Mouse (Mus musculus): ENCODE data around the gene 1110008P14Rik. TPM values are rescaled to one million over a fixed set of nuclear protein-coding genes. Genes with fewer than 3 reads are reported as not detected.

Gene 1110008P14Rik
- total and polyA plus RNA-seq, 3 experiments, result 24.3 to 32.4 (median 27.8) TPM

GRCm38 (mm10) chr2:32416556-32416955 is 34.8 kb upstream of the 1110008P14Rik start:
- dilution Hi-C loops (cut with MboI; ENCODE audit: extremely low pct_ligation_motif_present, extremely low pct_unique_long_range_greater_than_20kb, low sequenced_read_pairs), result no loop called here
- Histone ChIP-seq H3K27ac (ENCODE audit: insufficient read depth, low read depth) (no peak overlapping the region), H3K36me3 (replicated peaks in 1 of 2; ENCODE audit: control insufficient read depth in 1 of 2, insufficient read depth in 1 of 2, low read length in 1 of 2) (peaks cover 59 to 79% of the 10 kb centered on the region in 2 experiments), H3K27me3 (replicated peaks) (no peaks in the 10 kb centered on the region), H3K4me3 (replicated peaks in 1 of 3; ENCODE audit: low read depth in 2 of 3, low read length in 2 of 3, poor library complexity in 1 of 3) (no peak overlapping the region), H3K9ac (ENCODE audit: insufficient read depth, low read depth) (no peak overlapping the region), H3K4me2 (ENCODE audit: insufficient read depth, low read depth, poor library complexity, severe bottlenecking) (no peak overlapping the region), H3K9me3 (replicated peaks; ENCODE audit: low read length) (no peaks in the 10 kb centered on the region), H3K4me1 (ENCODE audit: control insufficient read depth in 1 of 2, insufficient read depth in 2 of 2) (peaks cover 0 to 4% of the 10 kb centered on the region in 2 experiments; a peak in 2 of 4 replicates), H3K79me2 (replicated peaks; ENCODE audit: control insufficient read depth, extremely low read depth, insufficient read depth, poor library complexity, severe bottlenecking) (no peaks in the 10 kb centered on the region)
- DNase-seq (ENCODE audit: extremely low read depth), result no peak
- TF ChIP-seq PAX5 (IDR thresholded peaks at IDR 0.05; ENCODE audit: low read length) (no peak), UBTF (IDR thresholded peaks at IDR 0.05; ENCODE audit: low read depth, low read length) (no peak), POLR2AphosphoS2 (IDR thresholded peaks at IDR 0.05; ENCODE audit: low read depth, low read length) (no peak), ZNF384 (IDR thresholded peaks at IDR 0.05; ENCODE audit: low read depth, low read length) (no peak), EP300 (IDR thresholded peaks at IDR 0.05; ENCODE audit: low read length) (no peak), JUN (IDR thresholded peaks at IDR 0.05; ENCODE audit: insufficient read depth, low read depth, low read length) (no peak), USF1 (IDR thresholded peaks at IDR 0.05; ENCODE audit: low read depth, low read length) (no peak), MAZ (IDR thresholded peaks at IDR 0.05; ENCODE audit: low read depth, low read length) (no peak), CHD1 (IDR thresholded peaks at IDR 0.05; ENCODE audit: low read depth, low read length) (no peak), MAFK (IDR thresholded peaks at IDR 0.05; ENCODE audit: insufficient replicate concordance, low read length) (no peak), IRF4 (IDR thresholded peaks at IDR 0.05; ENCODE audit: low read depth, low read length) (no peak), MAX (IDR thresholded peaks at IDR 0.05; ENCODE audit: low read length) (no peak), JUND (conservative IDR thresholded peaks at IDR 0.05; ENCODE audit: low read depth, low read length) (no peak)
- in situ Hi-C loops (cut with MboI; ENCODE audit: low pct_ligation_motif_present, low pct_unique_long_range_greater_than_20kb, low sequenced_read_pairs), result loop anchor here (5.0 kb wide), 1 partner anchor 36 kb away; the partner anchor contains the start of genes Naif1 and Slc25a25

- H3K36me3 ChIP-seq (replicated peaks in 1 of 2; ENCODE audit: control insufficient read depth in 1 of 2, insufficient read depth in 1 of 2, low read length in 1 of 2), result peaks cover 58 to 74% of the 10 kb centered on the region in 2 experiments
- in situ Hi-C loops (cut with MboI; ENCODE audit: low pct_ligation_motif_present, low pct_unique_long_range_greater_than_20kb, low sequenced_read_pairs), result loop anchor here (5.0 kb wide), 1 partner anchor 36 kb away; the partner anchor contains the start of genes Naif1 and Slc25a25
Measured at GRCm38 (mm10) chr2:32415801-32416200, 34.1 kb upstream of the 1110008P14Rik start.

More at GRCm38 (mm10) chr2:32415801-32416200, 34.1 kb upstream of the 1110008P14Rik start:
- DNase-seq (ENCODE audit: extremely low read depth), result no peak
- dilution Hi-C loops (cut with MboI; ENCODE audit: extremely low pct_ligation_motif_present, extremely low pct_unique_long_range_greater_than_20kb, low sequenced_read_pairs), result no loop called here
- H3K4me3 ChIP-seq (replicated peaks in 1 of 3; ENCODE audit: low read depth in 2 of 3, low read length in 2 of 3, poor library complexity in 1 of 3), result no peak overlapping the region
- TF ChIP-seq RAD21 (IDR thresholded peaks at IDR 0.05; ENCODE audit: low read depth, low read length) (no peak), ZMIZ1 (IDR thresholded peaks at IDR 0.05; ENCODE audit: low read depth, low read length) (no peak), CTCF (conservative IDR thresholded peaks at IDR 0.05 in 1 of 2, IDR thresholded peaks at IDR 0.05 in 1 of 2; ENCODE audit: low read depth in 2 of 2, low read length in 2 of 2) (no peak), ZNF384 (IDR thresholded peaks at IDR 0.05; ENCODE audit: low read depth, low read length) (no peak), POLR2A (IDR thresholded peaks at IDR 0.05; ENCODE audit: low read depth, low read length) (no peak), E2F4 (IDR thresholded peaks at IDR 0.05; ENCODE audit: insufficient replicate concordance, low read depth, low read length) (no peak), MYC (IDR thresholded peaks at IDR 0.05; ENCODE audit: low read depth, low read length) (no peak), POLR2AphosphoS2 (IDR thresholded peaks at IDR 0.05; ENCODE audit: low read depth, low read length) (no peak), ZC3H11A (IDR thresholded peaks at IDR 0.05; ENCODE audit: low read depth, low read length) (no peak), JUN (IDR thresholded peaks at IDR 0.05; ENCODE audit: insufficient read depth, low read depth, low read length) (no peak)
- no peak overlapping the region for H3K4me2 ChIP-seq (ENCODE audit: insufficient read depth, low read depth, poor library complexity, severe bottlenecking)
- H3K27me3 ChIP-seq (replicated peaks), result no peaks in the 10 kb centered on the region
- no peak overlapping the region for H3K9ac ChIP-seq (ENCODE audit: insufficient read depth, low read depth)
- no peaks in the 10 kb centered on the region for H3K79me2 ChIP-seq (replicated peaks; ENCODE audit: control insufficient read depth, extremely low read depth, insufficient read depth, poor library complexity, severe bottlenecking)
- H3K9me3 ChIP-seq (replicated peaks; ENCODE audit: low read length), result no peaks in the 10 kb centered on the region
- no peaks in the 10 kb centered on the region for H3K4me1 ChIP-seq (ENCODE audit: control insufficient read depth in 1 of 2, insufficient read depth in 2 of 2)
- no peak overlapping the region for H3K27ac ChIP-seq (ENCODE audit: insufficient read depth, low read depth)

Data from CH12.LX (cell line).